Mouse (Mus musculus): ENCODE data around the gene Osbp2.

- TF ChIP-seq GATA1 (IDR thresholded peaks at IDR 0.05; ENCODE audit: low read length) (no peak), TAL1 (IDR thresholded peaks at IDR 0.05; ENCODE audit: low read length) (no peak)
Observed at GRCm38 (mm10) chr11:3754685-3755084, 109.0 kb downstream of the Osbp2 start.
